Mouse (Mus musculus) thymus, postnatal 0 days (tissue): ENCODE measurements at regions not wholly inside any gene's neighbourhood (a gene's known extent, or its start where the extent isn't known, plus 50 kb on each side); places are given as distances from the start of the nearest gene placed in this dataset.

ENCODE experiments used
- DNase-seq: peaks from one replicate; pipeline ENCODE4 v3.0.0-alpha.2; 2015; ENCODE audit warnings: low spot score

GRCm38 (mm10) chr16:95929700-95930435 is 60.9 kb downstream of the Psmg1 start:
- DNase-seq, result peak; percentile 79

- DNase-seq, result peak; percentile 33
Measured at GRCm38 (mm10) chr16:95928290-95929260, 62.2 kb downstream of the Psmg1 start.

GRCm38 (mm10) chr16:95926558-95926957 is 64.2 kb downstream of the Psmg1 start:
- DNase-seq, result no peak

GRCm38 (mm10) chr16:95924716-95925115 is 66.0 kb downstream of the Psmg1 start:
- no peak for DNase-seq

- DNase-seq, result no peak
Measured at GRCm38 (mm10) chr16:95923991-95924390, 66.8 kb downstream of the Psmg1 start.

GRCm38 (mm10) chr16:95922369-95922934 is 68.3 kb downstream of the Psmg1 start:
- no peak for DNase-seq

- DNase-seq, result no peak
Measured at GRCm38 (mm10) chr16:95921169-95921568, 69.6 kb downstream of the Psmg1 start.

- no peak for DNase-seq
Measured at GRCm38 (mm10) chr16:95918651-95919425, 71.9 kb downstream of the Psmg1 start.

- peak; percentile 62 for DNase-seq
Measured at GRCm38 (mm10) chr16:95917635-95918407, 72.9 kb downstream of the Psmg1 start.

- DNase-seq, result no peak
Measured at GRCm38 (mm10) chr16:95913879-95914278, 76.9 kb downstream of the Psmg1 start.

GRCm38 (mm10) chr16:95904531-95905165 is 86.1 kb downstream of the Psmg1 start:
- DNase-seq, result no peak

GRCm38 (mm10) chr16:95903383-95903913 is 87.3 kb downstream of the Psmg1 start:
- no peak for DNase-seq

GRCm38 (mm10) chr16:95902177-95902576 is 88.6 kb downstream of the Psmg1 start:
- no peak for DNase-seq

GRCm38 (mm10) chr16:95901388-95901787 is 89.4 kb downstream of the Psmg1 start:
- peak; percentile 69 for DNase-seq

GRCm38 (mm10) chr16:95900181-95900580 is 90.6 kb downstream of the Psmg1 start:
- DNase-seq, result peak; percentile 87

- no peak for DNase-seq
Measured at GRCm38 (mm10) chr16:95899672-95900071, 91.1 kb downstream of the Psmg1 start.

- no peak for DNase-seq
Measured at GRCm38 (mm10) chr16:95897843-95898242, 92.9 kb downstream of the Psmg1 start.

GRCm38 (mm10) chr16:95896126-95896525 is 94.6 kb downstream of the Psmg1 start:
- DNase-seq, result no peak

GRCm38 (mm10) chr16:95893534-95894290 is 97.0 kb downstream of the Psmg1 start:
- peak; percentile 88 for DNase-seq
